Mouse (Mus musculus) lung, postnatal 4 days (tissue): Measurements from ENCODE around the gene Ccdc117.
"Not testable (repeated sequence)": the region's sequence is repeated elsewhere in the genome, so short reads cannot be mapped to it uniquely, and the experiment has no call there.

Experiments used
- DNase-seq, 2 experiments: peaks; one replicate each; pipeline ENCODE4 v3.0.0; 2021

Gene Ccdc117

GRCm38 (mm10) chr11:5541799-5542481 lies at the start of gene Ccdc117:
Gene Ccdc117, minus strand, starts transcription at chr11:5542187.
- peak; percentile 93 to 95 for DNase-seq

- DNase-seq: no peak
These were observed 33.1 kb upstream of the Ccdc117 start for GRCm38 (mm10) chr11:5575046-5575445.

GRCm38 (mm10) chr11:5573821-5574220 lies 31.8 kb upstream of the Ccdc117 start:
- DNase-seq: no peak

- no peak for DNase-seq
These were observed 29.9 kb upstream of the Ccdc117 start for GRCm38 (mm10) chr11:5571856-5572255.

GRCm38 (mm10) chr11:5569474-5569873 lies 27.5 kb upstream of the Ccdc117 start, which contains the start of gene Ankrd36:
Gene Ankrd36, plus strand, starts transcription at chr11:5569684.
- DNase-seq: no peak

GRCm38 (mm10) chr11:5568082-5568481 lies 26.1 kb upstream of the Ccdc117 start:
- DNase-seq: no peak

- DNase-seq: no peak
These were observed 25.7 kb upstream of the Ccdc117 start for GRCm38 (mm10) chr11:5567654-5568053.

- DNase-seq: no peak
These were observed 24.5 kb upstream of the Ccdc117 start for GRCm38 (mm10) chr11:5566506-5566905.

GRCm38 (mm10) chr11:5565596-5565995 lies 23.6 kb upstream of the Ccdc117 start:
- no peak for DNase-seq

- DNase-seq: no peak
These were observed 21.9 kb upstream of the Ccdc117 start for GRCm38 (mm10) chr11:5563898-5564297.

- no peak for DNase-seq
These were observed 20.8 kb upstream of the Ccdc117 start for GRCm38 (mm10) chr11:5562625-5563268.

- no peak for DNase-seq
These were observed 18.3 kb upstream of the Ccdc117 start for GRCm38 (mm10) chr11:5560273-5560672.

GRCm38 (mm10) chr11:5551931-5552330 lies 9.9 kb upstream of the Ccdc117 start:
- DNase-seq: no peak

GRCm38 (mm10) chr11:5551430-5551829 lies 9.4 kb upstream of the Ccdc117 start:
- DNase-seq: no peak

GRCm38 (mm10) chr11:5546693-5547092 lies 4.7 kb upstream of the Ccdc117 start:
- DNase-seq: no peak

GRCm38 (mm10) chr11:5545457-5545856 lies 3.5 kb upstream of the Ccdc117 start:
- DNase-seq: no peak

GRCm38 (mm10) chr11:5544709-5545108 lies 2.7 kb upstream of the Ccdc117 start:
- DNase-seq: not testable (repeated sequence)

GRCm38 (mm10) chr11:5543281-5543680 lies 1.3 kb upstream of the Ccdc117 start:
- DNase-seq: no peak

GRCm38 (mm10) chr11:5542482-5543185 lies 647 bp upstream of the Ccdc117 start:
- no peak for DNase-seq

- DNase-seq: no peak
These were observed 673 bp downstream of the Ccdc117 start for GRCm38 (mm10) chr11:5541230-5541798.

GRCm38 (mm10) chr11:5540331-5540730 lies 1.7 kb downstream of the Ccdc117 start:
- DNase-seq: no peak

- not testable (repeated sequence) for DNase-seq
These were observed 4.5 kb downstream of the Ccdc117 start for GRCm38 (mm10) chr11:5537454-5537853.

GRCm38 (mm10) chr11:5533108-5533507 lies 8.9 kb downstream of the Ccdc117 start:
- DNase-seq: no peak

GRCm38 (mm10) chr11:5530717-5531116 lies 11.3 kb downstream of the Ccdc117 start:
- no peak for DNase-seq
